Mouse (Mus musculus) E14TG2a.4 (cell line): ENCODE measurements around the gene Cinp.

ENCODE experiments used
- H3K27me3 ChIP-seq: 2 replicates; pipeline ENCODE4 v1.6.1; 2014; ENCODE audit warnings: low read length, control low read depth; ENCODE audit not compliant: insufficient read depth
- H3K36me3 ChIP-seq: 2 replicates; pipeline ENCODE4 v1.6.1; 2014; ENCODE audit warnings: low read length, control low read depth; ENCODE audit not compliant: insufficient read depth
- H3K4me1 ChIP-seq: replicated peaks from 2 replicates; pipeline ENCODE4 v1.6.1; 2014; ENCODE audit warnings: low read depth, low read length, control low read depth
- H3K4me3 ChIP-seq: replicated peaks from 2 replicates; pipeline ENCODE4 v1.5.1; 2014; ENCODE audit warnings: mild to moderate bottlenecking, low read length
- H3K9me3 ChIP-seq: 2 replicates; pipeline ENCODE4 v1.6.1; 2014; ENCODE audit warnings: low read length, control low read depth
- CTCF ChIP-seq: conservative IDR thresholded peaks from 2 replicates; pipeline ENCODE4 v1.5.1; 2014; ENCODE audit warnings: low read length
- NANOG ChIP-seq: IDR thresholded peaks from 2 replicates; pipeline ENCODE4 v1.6.1; 2014; ENCODE audit warnings: borderline replicate concordance, low read length, mixed read lengths
- POU5F1 ChIP-seq: IDR thresholded peaks from 2 replicates; pipeline ENCODE4 v1.6.1; 2014; ENCODE audit warnings: low read length, borderline replicate concordance

Cinp gene

DNA sequence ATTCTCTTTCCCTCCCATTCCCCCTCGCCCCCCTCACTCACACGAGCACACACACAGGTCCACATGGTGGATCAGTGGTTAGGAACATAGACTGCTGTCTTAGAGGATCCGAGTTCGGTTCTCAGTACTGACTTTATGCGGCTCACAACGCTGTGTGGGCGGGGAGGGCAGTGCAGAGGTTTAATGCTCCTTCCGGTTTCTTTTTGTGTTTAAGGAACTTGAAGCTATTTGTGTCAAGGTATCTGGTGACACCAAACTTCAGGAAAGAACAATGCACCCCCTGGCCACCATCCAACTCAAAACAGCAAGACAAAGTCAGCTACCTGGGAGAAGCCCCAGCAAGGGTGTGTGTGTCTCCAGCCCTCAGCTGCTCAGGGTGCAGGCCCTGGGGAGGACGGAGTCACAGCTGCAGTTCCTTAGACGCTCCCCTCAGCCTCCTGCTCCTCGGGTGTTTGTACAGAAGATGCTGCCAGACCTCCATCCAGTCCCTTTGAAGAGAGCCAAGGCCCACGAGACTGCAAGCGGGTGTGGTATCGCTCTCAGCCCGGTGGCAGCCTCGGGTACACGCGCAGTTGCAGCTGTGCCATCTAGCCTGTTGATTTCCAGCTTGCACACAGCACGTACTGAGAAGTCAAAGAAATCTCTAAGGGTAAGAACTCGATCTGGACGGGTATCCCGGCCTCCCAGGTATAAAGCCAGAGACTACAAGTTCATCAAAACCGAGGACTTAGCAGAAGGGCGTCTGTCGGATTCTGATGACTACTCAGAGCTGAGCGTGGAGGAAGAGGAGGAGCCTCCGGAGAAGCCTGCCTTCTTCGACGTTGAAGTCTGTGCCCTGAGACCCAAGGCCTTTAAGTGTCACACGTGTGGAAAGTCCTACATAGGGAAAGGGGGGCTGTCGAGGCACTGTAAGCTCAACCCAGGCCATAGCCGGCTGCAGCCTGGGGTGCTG is 33.9 kb downstream of the Cinp start:
- H3K4me1 ChIP-seq = peaks cover 78% of the 10 kb centered on the region
- TF ChIP-seq NANOG (no peak), POU5F1 (no peak), CTCF (no peak)
- no peaks in the 10 kb centered on the region for H3K27me3 ChIP-seq
- peaks cover 37% of the 10 kb centered on the region for H3K36me3 ChIP-seq
- no peaks in the 10 kb centered on the region for H3K9me3 ChIP-seq
- H3K4me3 ChIP-seq = peak overlapping the region; percentile 65

DNA sequence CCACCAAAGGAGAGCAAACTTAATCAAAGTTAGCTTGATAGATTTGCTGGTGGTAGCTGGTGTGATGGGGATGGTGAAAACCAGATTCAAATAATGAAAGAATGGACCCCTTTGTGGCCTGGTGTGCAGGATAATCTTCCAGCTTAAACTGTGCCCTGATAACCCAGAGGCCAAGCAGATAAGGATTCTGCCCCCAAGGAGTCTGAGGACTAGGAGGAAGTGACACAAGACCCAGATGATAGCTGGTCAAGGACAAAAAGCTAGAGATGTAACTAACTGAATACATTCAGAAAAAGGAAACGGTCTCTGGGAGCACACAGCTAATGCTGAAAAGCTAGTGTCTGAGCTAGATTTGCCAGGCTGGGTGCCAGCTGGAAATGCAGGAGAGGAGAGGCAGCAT is 37.0 kb downstream of the Cinp start:
- H3K9me3 ChIP-seq = no peaks in the 10 kb centered on the region
- no peaks in the 10 kb centered on the region for H3K27me3 ChIP-seq
- peak overlapping the region; percentile 88; the same call in 1 of the 2 replicates for H3K4me3 ChIP-seq
- H3K4me1 ChIP-seq = peaks cover 70% of the 10 kb centered on the region
- no peak for TF ChIP-seq NANOG
- peaks cover 30% of the 10 kb centered on the region for H3K36me3 ChIP-seq

GRCm38 (mm10) chr12:110851414-110851813 is 37.5 kb downstream of the Cinp start:
- no peaks in the 10 kb centered on the region for H3K27me3 ChIP-seq
- no peaks in the 10 kb centered on the region for H3K9me3 ChIP-seq
- TF ChIP-seq POU5F1 (no peak), CTCF (no peak), NANOG (no peak)
- H3K4me1 ChIP-seq = peaks cover 70% of the 10 kb centered on the region
- peak overlapping the region; percentile 88 for H3K4me3 ChIP-seq
- peaks cover 27% of the 10 kb centered on the region for H3K36me3 ChIP-seq

DNA sequence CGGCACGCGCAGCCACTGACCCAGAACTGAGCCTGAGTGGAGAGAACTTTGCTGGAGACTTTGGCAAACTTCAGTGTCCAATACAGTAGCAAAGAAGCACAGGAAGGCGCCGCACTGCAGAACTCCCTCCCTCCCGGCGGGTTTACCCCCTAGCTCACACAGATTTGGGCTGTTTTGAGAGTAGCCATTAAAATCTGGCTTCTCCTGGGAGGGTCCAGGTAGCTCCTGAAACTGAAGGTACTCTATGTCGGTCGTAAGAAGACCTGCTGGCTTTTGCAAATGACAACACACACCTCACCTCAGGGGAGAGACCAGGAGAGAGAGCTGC is 38.1 kb downstream of the Cinp start:
- no peaks in the 10 kb centered on the region for H3K9me3 ChIP-seq
- peak overlapping the region; percentile 88 for H3K4me3 ChIP-seq
- peaks cover 73% of the 10 kb centered on the region for H3K4me1 ChIP-seq
- no peaks in the 10 kb centered on the region for H3K27me3 ChIP-seq
- H3K36me3 ChIP-seq = peaks cover 22% of the 10 kb centered on the region
- TF ChIP-seq CTCF = no peak
- TF ChIP-seq NANOG = no peak
- TF ChIP-seq POU5F1 = no peak

GRCm38 (mm10) chr12:110850010-110850928 is 38.7 kb downstream of the Cinp start, which contains the start of gene Zfp839:
Gene Zfp839 (plus strand): TSS chr12:110850253.
- TF ChIP-seq NANOG (no peak), CTCF (no peak), POU5F1 (no peak)
- peak within 1 kb of the TSS; percentile 88 for H3K4me3 ChIP-seq
- peaks cover 16% of the 10 kb centered on the region for H3K36me3 ChIP-seq
- peaks cover 69% of the 10 kb centered on the region for H3K4me1 ChIP-seq
- no peaks in the 10 kb centered on the region for H3K9me3 ChIP-seq
- H3K27me3 ChIP-seq = no peaks in the 10 kb centered on the region

DNA sequence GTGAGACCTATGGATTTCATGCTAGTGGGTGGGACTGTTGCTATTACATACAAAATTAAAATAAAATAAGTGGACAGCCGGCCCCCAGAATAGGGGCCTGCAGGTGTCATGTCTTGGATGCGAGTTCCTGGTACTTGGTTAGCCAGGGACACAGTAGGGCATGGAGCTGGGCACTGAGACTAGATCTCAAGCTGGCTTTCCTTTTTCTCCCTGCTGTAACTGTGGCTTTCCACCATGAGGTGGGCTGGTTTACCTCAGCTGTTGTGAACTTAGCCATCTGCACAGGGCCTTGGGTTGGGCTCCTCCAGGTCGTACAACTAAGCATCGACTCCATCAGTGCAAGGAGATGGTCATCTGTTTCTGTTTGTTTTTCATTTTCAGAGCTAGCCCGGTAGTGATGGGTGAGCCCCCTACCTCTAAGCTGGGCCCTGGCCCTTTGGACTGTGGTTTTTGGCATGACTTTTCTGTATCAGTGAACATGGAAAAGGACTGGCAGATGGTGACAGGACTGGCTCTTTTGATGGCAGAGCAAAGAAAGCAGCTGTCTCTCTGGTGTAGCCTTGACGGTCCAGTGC is 42.7 kb downstream of the Cinp start:
- peak overlapping the region; percentile 86 for H3K4me3 ChIP-seq
- H3K4me1 ChIP-seq = peaks cover 62% of the 10 kb centered on the region
- no peaks in the 10 kb centered on the region for H3K27me3 ChIP-seq
- TF ChIP-seq CTCF = no peak
- H3K36me3 ChIP-seq = no peaks in the 10 kb centered on the region
- H3K9me3 ChIP-seq = no peaks in the 10 kb centered on the region

DNA sequence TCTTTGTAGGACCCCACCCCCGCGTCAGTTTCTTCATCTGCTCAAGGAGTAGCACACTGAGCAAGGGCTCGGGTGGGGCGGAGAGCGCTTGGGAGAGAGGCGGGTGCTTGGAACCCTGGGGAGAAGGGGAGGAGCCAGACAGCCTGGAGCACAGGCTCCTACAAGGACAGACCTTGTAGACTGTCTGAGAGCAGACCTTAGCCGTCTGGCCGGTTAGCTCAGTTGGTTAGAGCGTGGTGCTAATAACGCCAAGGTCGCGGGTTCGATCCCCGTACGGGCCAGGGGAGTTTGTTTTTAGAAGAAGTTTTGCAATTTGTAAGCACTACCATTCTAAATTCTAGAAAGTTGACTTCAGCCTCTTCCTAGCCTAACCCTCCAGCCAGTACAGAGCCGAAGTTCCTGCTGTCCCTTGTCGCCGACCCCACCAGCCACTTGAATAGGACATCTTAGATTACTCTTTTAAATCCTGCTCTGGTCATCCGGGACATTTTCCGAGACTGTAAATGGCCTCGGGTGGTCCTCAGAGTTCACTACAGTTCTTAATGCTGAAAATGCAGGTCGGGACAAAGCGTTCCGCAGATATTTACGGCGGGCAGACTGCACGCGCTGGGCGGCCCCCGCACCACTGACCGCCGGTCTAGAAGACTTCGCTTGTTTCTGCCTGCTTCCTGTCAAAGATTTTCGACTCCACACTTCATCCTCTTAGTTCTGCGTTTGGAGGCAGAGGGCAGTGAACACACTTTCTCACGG is 43.6 kb downstream of the Cinp start:
- no peaks in the 10 kb centered on the region for H3K27me3 ChIP-seq
- no peaks in the 10 kb centered on the region for H3K36me3 ChIP-seq
- H3K4me1 ChIP-seq = peaks cover 61% of the 10 kb centered on the region
- no peaks in the 10 kb centered on the region for H3K9me3 ChIP-seq
- peak overlapping the region; percentile 86 for H3K4me3 ChIP-seq
- TF ChIP-seq CTCF (no peak), NANOG (no peak), POU5F1 (no peak)
